Mouse (Mus musculus): Measurements from ENCODE around the gene Car2.

Car2 gene

DNA sequence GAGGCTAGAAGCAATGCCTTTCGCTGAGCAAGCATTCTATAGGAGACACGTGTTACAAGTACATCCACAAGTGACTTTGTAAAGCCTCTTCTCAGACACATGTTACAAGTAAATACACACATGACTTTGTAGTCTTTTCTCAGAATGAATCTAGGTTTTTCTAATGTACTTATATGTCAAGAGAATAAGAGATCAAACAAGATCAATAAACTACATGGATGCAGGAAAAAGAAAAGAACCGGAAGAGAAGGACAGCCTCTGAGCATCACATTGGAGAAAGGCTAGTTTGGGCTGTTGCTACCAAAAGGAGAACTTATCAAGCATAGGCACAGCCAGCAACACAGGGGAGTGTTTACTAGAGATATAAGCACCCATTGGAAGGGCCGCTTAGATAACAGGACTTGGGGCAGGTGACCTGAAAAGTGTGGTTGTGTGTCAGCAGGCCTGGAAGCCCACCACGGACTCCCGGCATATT lies 7.3 kb upstream of the Car2 start:
- DNase-seq (ENCODE audit: low read depth in 2 of 2, low spot score in 2 of 2): no peak

GRCm38 (mm10) chr3:14879293-14879692 lies 6.8 kb upstream of the Car2 start:
- DNase-seq (ENCODE audit: low read depth in 2 of 2, low spot score in 2 of 2): no peak

GRCm38 (mm10) chr3:14880277-14880676 lies 5.8 kb upstream of the Car2 start:
- DNase-seq (ENCODE audit: low read depth in 2 of 2, low spot score in 2 of 2): no peak

DNA sequence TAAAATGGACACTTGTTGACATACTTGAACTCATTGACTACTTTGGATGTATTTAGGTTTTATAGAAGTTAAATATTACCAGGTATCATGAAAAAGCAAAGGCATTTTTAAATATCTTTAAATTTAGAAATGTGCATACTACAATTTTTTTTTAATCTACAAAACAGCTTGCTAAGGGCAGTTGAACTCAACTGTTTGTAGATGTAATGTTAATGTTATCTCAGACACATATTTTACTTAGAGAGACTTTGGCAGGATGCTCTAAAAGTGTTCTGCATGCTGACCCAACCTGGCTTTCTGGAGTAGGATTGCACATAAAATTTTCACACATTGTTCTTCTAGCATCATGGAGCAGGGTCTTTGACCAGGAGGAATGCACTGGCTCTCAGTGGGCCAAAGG lies 4.1 kb upstream of the Car2 start:
- DNase-seq (ENCODE audit: low read depth in 2 of 2, low spot score in 2 of 2): no peak

GRCm38 (mm10) chr3:14882756-14883155 lies 3.3 kb upstream of the Car2 start:
- no peak for DNase-seq (ENCODE audit: low read depth in 2 of 2, low spot score in 2 of 2)

DNA sequence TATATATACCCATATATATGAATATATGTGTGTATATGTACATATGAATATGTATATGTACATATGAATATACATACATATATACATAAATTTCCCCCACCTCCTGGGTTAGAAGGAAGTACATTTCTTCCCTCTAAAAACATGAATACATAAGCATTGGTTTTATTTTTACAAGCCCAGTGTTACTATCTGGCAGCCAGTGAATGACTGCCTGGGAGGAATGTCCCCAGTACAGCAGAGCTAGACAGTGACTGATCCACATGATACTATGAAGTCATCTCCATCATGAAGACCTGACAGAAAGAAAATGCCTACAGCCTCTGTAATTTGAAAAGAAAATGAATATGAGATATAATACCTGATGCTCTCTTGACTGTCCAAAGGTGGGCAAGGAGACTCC lies 1.2 kb upstream of the Car2 start:
- DNase-seq (ENCODE audit: low read depth in 2 of 2, low spot score in 2 of 2): no peak

- DNase-seq (ENCODE audit: low read depth in 2 of 2, low spot score in 2 of 2): peak; percentile 8 to 33
These were observed 1.1 kb downstream of the Car2 start for GRCm38 (mm10) chr3:14887134-14887666.

DNA sequence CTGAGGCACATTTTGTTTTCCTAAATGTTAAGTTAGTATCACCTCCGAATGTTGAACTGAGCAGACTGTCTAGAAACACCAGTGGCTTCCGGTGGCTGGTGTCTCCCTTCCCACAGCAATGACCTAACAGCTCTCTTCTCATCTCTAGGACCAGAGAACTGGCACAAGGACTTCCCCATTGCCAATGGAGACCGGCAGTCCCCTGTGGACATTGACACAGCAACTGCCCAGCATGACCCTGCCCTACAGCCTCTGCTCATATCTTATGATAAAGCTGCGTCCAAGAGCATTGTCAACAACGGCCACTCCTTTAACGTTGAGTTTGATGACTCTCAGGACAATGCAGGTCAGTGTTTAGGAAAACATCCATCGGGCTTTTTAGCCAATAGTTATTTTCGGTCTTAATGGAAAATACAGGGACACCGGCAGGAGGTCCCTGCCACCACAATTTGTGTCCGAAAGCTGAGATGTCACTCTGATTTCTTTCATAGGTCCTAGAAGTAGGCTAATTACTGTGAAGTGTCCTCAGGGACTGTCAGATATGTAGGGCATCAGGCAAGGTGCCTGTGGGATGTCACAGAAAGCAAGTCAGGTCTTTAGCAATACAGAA lies 1.7 kb downstream of the Car2 start:
- no peak for DNase-seq (ENCODE audit: low read depth in 2 of 2, low spot score in 2 of 2)

- no peak for DNase-seq (ENCODE audit: low read depth in 2 of 2, low spot score in 2 of 2)
These were observed 2.5 kb downstream of the Car2 start for GRCm38 (mm10) chr3:14888549-14888948.

DNA sequence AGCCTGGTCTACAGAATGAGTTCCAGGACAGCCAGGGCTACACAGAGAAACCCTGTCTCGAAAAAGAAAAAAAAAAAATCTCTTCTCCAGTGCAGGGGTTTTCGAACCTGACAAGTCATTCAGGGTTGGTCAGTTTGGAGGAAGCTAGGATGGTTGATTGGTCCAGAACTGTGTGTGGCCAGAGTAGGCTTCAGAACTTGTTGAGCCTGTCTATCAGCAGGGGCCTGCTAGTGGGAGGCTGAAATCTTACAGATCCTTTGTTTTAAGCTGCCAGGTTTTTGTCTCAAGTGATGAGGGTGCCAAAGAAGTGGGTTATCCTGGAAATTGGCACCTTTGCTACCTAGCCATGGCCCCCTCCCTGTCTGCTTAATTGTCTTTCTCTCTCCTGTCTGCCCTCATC lies 3.0 kb downstream of the Car2 start:
- no peak for DNase-seq (ENCODE audit: low read depth in 2 of 2, low spot score in 2 of 2)

DNA sequence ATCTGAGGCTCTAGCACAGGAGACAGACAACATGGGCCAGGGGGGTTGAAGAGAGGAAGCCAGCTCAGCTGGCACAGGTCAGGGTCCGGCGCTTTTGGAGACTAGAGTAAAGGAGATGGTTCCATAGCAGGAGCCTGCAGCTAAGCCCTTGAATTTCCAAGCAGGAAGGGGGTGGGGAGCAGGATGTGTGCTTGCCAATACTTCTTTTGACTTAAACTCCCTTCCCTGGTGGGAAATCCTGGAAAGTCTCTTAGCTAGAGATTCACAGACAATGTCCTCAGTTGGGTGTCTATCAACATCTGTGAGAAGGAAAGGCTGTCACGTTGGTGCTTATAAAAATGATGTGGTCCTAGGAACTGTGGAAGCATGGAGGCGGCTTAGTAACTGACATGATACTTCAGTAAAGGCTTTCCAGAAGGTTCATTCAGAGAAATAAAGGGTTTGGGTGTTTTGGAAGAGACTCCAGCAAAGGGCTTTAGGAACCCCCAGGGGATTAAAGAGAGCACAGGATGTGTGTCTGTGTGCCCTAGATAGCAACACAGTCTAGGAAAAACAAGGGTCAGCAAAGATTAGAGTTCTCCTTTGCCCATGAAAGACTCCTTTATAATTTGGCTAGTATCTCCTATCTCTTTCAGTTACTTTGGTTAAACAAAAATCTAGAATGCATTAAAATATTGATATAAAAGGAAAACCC lies 3.8 kb downstream of the Car2 start:
- DNase-seq (ENCODE audit: low read depth in 2 of 2, low spot score in 2 of 2): no peak

DNA sequence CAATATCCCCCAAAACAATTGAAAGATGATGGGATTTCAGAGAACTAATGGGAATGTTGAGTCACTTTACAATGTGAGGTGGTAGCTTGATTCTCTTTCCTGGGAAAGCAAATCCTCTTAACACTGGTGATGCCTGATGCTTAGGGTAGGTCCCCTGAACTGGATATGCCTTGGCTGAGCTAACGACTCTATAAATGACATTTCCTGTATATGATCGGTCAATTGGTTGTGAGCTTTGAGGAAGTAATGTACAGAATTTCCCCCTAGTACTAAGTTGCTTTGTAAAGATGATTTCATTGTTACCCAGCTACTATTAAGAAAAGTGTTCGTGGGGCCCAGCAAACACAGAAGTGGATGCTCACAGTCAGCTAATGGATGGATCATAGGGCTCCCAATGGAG lies 6.9 kb downstream of the Car2 start:
- no peak for DNase-seq (ENCODE audit: low read depth in 2 of 2, low spot score in 2 of 2)

GRCm38 (mm10) chr3:14893700-14894099 lies 7.6 kb downstream of the Car2 start:
- DNase-seq (ENCODE audit: low read depth in 2 of 2, low spot score in 2 of 2): no peak

- DNase-seq (ENCODE audit: low read depth in 2 of 2, low spot score in 2 of 2): no peak
These were observed 9.3 kb downstream of the Car2 start for GRCm38 (mm10) chr3:14895333-14895732.

DNA sequence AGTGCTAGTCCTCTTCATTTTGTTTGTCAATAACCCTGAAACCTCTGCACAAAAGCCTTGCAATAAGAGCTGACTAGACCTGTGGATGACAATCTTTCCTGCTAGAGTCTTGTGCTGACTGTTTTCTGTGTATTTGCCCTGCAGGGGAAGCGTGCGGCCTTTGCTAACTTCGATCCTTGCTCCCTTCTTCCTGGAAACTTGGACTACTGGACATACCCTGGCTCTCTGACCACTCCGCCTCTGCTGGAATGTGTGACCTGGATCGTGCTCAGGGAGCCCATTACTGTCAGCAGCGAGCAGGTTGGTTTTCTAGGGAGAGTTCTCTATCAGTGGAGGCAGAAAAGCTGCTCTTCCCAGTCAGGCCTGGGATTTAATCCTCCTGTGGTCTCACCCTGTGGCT lies 11.7 kb downstream of the Car2 start:
- no peak for DNase-seq (ENCODE audit: low read depth in 2 of 2, low spot score in 2 of 2)

DNA sequence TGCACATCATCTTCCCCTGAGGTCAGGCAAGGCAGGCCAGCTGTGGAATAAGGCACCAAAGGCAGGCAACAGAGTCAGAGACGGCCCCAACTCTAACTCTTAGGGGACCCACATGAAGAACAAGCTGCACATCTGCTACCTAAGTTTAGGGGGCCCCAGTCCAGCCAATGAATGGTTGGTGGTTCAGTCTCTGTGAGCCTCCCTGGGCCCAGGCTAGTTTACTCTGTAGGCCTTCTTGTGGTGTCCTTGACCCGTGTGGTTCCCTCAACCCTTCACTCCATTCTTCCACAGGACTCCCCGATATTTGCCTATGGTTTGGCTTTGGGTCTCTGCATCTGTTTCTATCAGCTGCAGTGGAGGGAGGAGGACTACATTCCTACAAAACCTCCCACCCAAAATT lies 17.3 kb downstream of the Car2 start:
- no peak for DNase-seq (ENCODE audit: low read depth in 2 of 2, low spot score in 2 of 2)

- no peak for DNase-seq (ENCODE audit: low read depth in 2 of 2, low spot score in 2 of 2)
These were observed 18.1 kb downstream of the Car2 start for GRCm38 (mm10) chr3:14904165-14904564.

DNA sequence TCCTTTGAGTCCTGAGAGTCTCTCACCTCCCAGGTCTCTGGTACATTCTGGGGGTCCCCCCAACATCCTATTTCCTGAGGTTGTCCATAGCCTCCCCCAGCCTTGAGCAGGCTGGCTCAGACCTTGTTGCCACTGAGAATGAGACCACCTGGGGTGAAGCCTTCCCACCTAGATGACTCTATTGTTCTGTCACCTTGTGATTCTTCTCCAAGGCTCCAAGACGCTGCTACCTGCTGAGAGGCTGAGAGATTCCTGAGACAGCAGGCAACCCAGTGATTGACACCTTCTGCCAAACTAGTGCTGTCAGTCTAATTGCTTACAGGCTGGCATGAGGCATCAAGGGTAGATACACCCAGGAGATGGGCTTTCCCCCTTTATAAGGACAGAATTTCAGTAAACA lies 21.2 kb downstream of the Car2 start:
- DNase-seq (ENCODE audit: low read depth in 2 of 2, low spot score in 2 of 2): no peak

GRCm38 (mm10) chr3:14911992-14912582 lies 26.0 kb downstream of the Car2 start:
- DNase-seq (ENCODE audit: low read depth in 2 of 2, low spot score in 2 of 2): peak; percentile 4 to 19

- DNase-seq (ENCODE audit: low read depth in 2 of 2, low spot score in 2 of 2): no peak
These were observed 27.7 kb downstream of the Car2 start for GRCm38 (mm10) chr3:14913774-14914173.

DNA sequence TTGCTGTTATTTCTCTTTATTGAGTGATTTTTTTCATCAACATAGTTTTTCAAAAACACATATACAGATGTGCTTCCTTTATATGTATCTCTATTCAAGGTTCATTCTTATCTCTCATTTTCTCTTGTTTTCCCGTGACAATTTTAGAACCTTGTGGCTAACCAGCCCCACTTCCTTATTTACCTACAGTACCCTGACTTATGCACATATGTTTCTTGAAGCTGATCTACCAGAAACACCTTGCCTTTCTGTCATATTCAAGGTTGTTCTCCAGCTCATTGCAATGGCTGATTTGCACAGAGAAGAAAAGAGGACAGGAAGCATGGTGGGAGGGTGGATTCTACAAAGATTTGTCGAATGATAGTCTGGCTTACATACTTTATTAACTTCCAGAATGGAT lies 29.3 kb downstream of the Car2 start:
- no peak for DNase-seq (ENCODE audit: low read depth in 2 of 2, low spot score in 2 of 2)

- no peak for DNase-seq (ENCODE audit: low read depth in 2 of 2, low spot score in 2 of 2)
These were observed 31.2 kb downstream of the Car2 start for GRCm38 (mm10) chr3:14917261-14917660.
